Mouse (Mus musculus) spleen, postnatal 14 days (tissue): ENCODE measurements around the gene Ankrd33b.

Experiments used
- DNase-seq, 2 experiments: peaks; one replicate each; pipeline ENCODE4 v3.0.0; 2021 to 2022; ENCODE audit warnings: low spot score in 2 of 2

Ankrd33b gene

DNA sequence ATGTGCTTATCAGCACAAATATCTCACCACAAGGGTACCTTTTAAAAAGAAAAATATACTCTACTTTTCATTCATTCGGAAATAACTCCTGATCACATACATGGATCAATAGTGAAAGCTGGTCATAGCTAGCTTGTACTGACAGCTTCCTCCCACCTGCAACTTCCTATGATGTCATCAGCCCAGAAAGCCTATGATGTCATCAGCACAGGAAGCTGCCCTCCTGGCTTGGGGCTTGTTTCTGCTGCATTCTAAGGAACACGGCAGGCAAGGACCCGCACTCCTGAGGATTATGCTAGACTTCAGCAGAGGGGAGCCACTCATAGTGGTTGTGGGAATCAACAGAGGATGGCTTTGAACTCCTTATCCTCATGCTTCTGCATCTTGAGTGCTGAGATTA, 63.2 kb downstream of the Ankrd33b start:
- no peak for DNase-seq

DNA sequence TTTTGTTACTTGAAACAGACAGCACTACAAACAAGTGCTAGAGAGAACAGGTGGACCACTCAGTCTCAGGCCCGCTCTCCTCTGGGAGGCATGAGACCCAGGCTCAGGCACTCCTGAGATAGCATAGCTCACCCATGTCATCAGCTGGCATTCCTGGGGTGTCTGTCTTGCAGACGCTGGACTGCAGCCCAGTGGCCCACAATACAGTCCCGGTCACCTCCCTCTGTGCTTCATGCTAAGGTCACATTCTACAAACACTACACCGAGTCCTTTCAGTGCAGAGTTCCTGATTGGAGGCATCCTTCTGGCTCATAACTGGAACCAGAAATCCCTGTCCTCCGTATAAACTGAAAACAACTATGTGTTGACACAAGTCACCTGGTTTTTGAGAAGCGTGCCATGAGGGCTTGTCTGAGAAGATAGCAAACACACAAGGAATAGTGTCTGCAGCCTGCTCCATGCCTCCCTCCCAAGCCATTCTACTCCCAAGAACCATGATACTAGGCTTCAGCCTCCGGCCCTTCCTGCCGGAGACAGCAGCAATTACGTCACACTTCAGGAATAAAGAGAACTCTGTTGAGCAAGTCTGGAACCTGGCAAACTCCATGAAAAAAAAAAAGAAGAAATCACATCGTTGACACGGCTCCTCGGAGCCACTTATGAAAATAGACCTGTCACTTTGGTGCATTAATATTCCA, 65.1 kb downstream of the Ankrd33b start:
- no peak for DNase-seq

- DNase-seq = no peak
These were observed 68.1 kb downstream of the Ankrd33b start for GRCm38 (mm10) chr15:31299258-31299917.

- DNase-seq = no peak
These were observed 69.8 kb downstream of the Ankrd33b start for GRCm38 (mm10) chr15:31297777-31298137.

DNA sequence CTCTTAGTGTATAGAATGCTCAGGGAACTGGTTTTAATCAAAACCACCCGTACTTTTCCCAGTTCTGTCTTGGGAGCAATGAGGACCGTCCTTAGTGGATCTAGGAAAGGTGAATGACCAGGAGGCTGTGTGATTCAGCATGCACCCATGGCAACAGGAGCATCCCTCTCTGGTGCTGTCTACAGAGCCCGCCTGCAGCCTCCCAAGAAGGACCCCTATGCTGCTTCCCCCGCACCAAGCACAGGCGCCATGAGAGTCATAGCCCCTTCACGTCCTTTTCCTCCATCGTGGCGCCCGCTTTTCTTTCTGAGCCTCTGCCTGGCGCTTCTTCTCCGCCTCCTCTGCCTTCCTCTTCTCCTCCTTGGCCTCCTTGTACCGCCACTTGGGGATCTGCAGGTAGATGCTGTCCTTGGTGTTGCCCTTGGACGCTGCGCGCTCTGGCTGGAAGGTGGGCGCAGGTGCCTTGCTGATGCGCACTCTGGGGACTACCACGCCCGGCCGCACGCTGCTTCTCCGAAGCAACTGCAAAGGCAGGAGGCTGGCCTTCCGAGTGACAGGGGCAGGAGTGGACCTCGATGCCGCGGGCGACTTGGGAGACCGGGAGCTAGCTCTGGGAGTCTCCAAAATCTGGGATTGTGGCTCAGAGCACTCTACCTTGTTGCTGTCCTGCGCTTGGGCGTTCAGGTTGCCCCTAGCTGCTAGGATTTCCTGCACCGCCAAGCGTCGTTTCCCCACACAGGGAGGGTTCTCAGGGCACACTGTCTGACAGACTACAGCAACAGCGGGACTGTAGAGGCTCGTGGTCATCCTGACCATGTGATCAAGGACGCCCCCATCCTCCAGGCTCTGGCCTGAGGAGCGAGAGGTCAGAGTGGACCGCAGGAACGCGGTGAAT, 70.4 kb downstream of the Ankrd33b start:
- no peak for DNase-seq

DNA sequence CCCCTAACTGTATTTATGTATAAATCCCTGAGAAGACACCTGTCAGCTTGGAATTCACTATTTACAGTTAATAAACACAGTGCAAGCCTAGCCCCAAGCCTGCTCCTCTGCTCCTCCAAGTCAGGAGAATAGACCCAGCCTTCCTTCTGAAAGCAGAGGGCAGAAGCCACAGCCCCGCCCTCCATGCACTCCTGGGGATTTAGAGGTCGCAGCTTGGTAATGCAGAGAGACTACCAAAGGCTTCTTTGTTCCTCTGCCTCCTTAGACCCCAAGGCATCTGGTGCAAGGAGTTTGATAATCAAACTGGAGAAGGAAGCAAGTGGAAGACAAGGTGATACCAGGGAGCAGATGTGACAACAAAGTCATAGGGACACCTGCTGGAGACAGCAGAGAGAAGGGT, 73.2 kb downstream of the Ankrd33b start:
- DNase-seq = no peak

DNA sequence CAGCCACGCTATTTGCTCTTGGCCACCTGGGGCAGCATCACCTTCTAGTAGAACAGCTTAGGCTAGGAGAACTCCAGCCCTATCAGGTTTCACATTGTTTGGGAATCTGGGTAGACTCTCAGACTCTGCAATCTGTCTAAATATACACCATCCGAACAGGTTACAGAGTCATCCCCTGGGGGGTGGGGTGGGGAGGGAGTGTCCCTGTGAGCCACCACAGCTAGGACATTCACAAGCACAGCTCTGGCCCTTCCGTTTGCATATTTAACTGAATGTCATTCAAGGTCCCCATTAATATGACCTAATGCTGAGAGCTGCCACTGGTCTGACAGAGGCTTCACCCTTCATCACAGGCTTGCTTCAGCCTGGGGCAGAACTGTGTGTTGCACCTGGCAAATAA, 74.9 kb downstream of the Ankrd33b start:
- DNase-seq = no peak

DNA sequence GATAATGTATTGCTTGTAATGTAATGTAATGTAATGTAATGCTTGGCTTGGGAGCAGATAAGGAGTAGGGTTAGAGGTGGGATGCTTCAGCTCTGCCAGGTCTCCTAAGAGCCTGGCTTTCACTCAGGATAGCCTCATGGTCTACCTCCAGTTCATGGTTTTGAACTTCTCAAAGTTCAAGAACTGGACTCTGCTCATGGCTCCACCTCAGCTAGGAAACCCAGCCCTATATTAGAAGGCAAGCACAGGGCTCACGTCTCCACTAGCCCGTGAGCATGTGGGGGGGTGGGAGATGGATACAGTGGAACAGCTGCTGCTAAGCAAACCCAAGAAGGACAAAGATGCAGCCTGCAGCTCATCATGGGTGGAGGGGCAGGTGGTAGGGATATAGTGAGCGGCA, 81.8 kb downstream of the Ankrd33b start:
- DNase-seq = no peak

GRCm38 (mm10) chr15:31284922-31285631, 82.4 kb downstream of the Ankrd33b start:
- DNase-seq = no peak

DNA sequence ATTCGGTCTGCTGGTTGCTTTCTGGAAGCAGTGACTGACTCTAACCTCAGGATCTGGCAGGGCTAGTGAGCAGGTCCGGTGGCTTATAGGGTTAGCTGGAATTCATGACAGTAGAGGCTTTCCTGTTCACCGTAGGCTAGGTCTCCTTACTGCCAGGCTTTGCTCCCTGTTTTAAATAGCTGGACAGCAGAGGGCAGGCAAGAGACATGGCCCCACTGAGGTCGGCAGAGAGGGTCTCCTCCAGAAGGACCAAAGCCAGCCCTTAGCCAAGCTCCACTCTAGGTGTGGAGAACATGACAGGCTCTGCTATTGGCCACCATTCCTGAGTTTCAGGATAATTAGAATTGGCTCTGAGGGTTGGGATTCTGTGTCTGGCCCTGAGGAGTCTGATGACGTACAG, 83.4 kb downstream of the Ankrd33b start:
- DNase-seq = no peak

- DNase-seq = no peak
These were observed 85.2 kb downstream of the Ankrd33b start for GRCm38 (mm10) chr15:31282353-31282752.

DNA sequence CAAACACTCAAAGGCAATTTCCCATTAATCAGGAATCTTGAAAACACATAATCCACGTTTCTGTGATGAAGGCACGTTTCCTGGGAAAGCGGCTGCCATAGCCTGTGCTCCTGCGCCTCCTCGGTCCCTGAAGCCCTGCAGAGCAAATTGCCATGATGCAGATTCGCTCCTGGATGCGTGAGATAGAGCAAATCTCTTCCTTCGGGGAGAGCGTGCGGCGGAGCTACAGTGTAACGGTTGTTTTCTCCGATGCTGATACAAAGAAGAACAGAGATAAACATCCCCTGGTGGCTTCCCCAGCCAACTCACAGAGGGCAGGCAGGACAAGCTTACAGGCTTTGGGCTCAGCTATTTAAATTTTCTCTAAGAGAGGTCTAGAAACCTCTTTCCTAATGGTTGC, 85.7 kb downstream of the Ankrd33b start:
- DNase-seq = no peak

- DNase-seq = no peak
These were observed 86.8 kb downstream of the Ankrd33b start for GRCm38 (mm10) chr15:31280683-31281082.

GRCm38 (mm10) chr15:31280059-31280458, 87.5 kb downstream of the Ankrd33b start:
- DNase-seq = no peak

- DNase-seq = no peak
These were observed 87.9 kb downstream of the Ankrd33b start for GRCm38 (mm10) chr15:31279577-31280004.

GRCm38 (mm10) chr15:31279120-31279519, 88.4 kb downstream of the Ankrd33b start:
- no peak for DNase-seq

DNA sequence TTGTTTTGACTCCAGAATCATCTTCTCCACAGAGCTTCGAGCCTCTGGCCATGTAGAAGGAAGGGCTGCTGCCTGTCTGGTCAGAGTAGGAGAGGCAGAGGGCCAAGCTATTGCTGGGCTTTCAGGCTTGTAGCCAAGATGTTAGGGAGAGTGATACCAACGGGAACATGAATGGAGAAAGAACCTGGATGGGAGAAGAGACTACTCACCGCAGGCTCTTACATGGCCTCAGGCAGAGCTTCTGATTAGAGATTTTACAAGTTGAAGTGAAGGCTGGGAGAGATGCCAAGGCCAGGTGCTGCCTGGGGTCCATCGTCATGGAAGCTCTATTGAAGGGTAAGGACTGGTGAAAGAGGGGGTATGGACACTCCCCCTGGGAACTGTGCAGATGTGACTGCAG, 89.4 kb downstream of the Ankrd33b start:
- DNase-seq = no peak

DNA sequence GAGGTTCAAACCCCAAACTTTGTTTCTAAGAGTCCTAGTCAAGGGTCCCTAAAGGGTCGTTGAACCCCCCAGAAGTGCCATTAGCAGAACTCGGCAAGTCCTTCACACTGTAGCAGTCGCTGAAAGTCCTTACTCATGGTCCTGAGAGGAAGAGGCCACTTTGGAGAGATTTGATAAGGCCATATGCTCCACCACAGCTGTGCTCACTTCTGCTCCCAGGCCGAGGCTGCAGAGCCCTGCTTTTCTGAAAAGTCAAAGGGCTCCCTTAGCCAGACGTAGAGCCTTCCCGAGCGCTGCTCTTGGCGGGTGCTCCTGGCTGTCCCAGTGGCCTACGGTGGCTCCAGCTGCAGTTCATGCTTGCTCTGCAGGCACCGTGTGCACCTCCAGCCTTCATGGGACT, 94.0 kb downstream of the Ankrd33b start:
- DNase-seq = no peak

- no peak for DNase-seq
These were observed 94.8 kb downstream of the Ankrd33b start for GRCm38 (mm10) chr15:31272695-31273094.

- no peak for DNase-seq
These were observed 98.0 kb downstream of the Ankrd33b start for GRCm38 (mm10) chr15:31269558-31269957.

GRCm38 (mm10) chr15:31268148-31268547, 99.4 kb downstream of the Ankrd33b start:
- no peak for DNase-seq

GRCm38 (mm10) chr15:31265845-31266244, 101.7 kb downstream of the Ankrd33b start:
- DNase-seq = no peak
